ENCODE assay signal across 9 mouse cellular contexts in the genomic region with DNA sequence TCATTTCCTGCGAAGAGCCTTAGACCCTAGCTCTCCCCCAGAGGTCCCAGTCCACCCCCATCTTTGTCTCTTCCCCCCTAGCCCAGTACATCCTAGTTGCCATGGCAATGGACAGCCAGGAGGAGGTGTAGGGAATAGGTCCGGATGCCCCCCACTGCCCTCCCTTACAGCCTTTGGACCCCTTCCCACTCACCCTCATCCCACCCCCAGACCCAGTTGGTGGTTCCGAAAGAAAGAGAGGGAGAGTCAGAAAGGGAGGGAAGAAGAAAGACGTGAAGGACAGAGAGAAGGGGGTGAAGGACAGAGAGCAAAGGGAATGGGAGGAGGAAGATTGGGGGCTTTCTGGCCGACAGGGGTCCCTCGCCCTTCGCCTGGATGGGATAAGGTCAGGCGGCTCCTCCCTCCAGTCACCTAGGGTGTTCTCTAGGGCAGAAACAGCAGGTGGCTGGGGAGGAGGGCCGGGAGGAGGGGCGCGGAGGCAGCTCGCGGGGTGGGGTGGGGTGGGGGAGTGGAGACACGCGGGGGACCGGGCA. TPM values are rescaled to one million over a fixed set of nuclear protein-coding genes. Genes with fewer than 3 reads are reported as not detected.
A peak's percentile ranks its signal among the peaks of the same experiment; 100 is the strongest.
DNase-seq lines count a peak whose midpoint lies in the region; ATAC-seq and TF ChIP-seq lines count a peak whose summit lies in the region.
"Had no signal": no experiment of that assay in that cellular context is flagged by ENCODE, and none has a peak within 500 bp of the region (broad histone marks: within the 10 kb centered on the region; RNA-seq: fewer than 3 reads in every experiment).

No protein-coding gene starts in this region.

- DNase-seq in heart, adult 9 months (ENCODE audit: low spot score in 2 of 2): no peak
- no peak for DNase-seq in MEL (ENCODE audit: low read depth, low spot score)
- DNase-seq in liver, embryonic 13.5 days: no peak
- peak; percentile 88 for DNase-seq in thymus, postnatal 14 days
- no peak for DNase-seq in ovary, postnatal 10 days (ENCODE audit: low spot score)
- no peak for DNase-seq in lung, adult 18-20 months

- no peak overlapping the region for H3K27ac ChIP-seq in heart, embryonic 15.5 days
- H3K27ac ChIP-seq in MEL (ENCODE audit: control insufficient read depth, low read depth, low read length): no peak overlapping the region
- no peak overlapping the region for H3K27ac ChIP-seq in embryonic fibroblast, embryonic 13.5 days (ENCODE audit: insufficient read depth, low read length)
- H3K27ac ChIP-seq in liver, embryonic 13.5 days: no peak overlapping the region

- TF ChIP-seq POLR2A in MEL (IDR thresholded peaks at IDR 0.05; ENCODE audit: control insufficient read depth in 1 of 2, insufficient read depth in 1 of 2, low read depth in 1 of 2, low read length in 2 of 2, poor library complexity in 1 of 2): no peak
- no peak for TF ChIP-seq POLR2A in embryonic fibroblast, embryonic 13.5 days (IDR thresholded peaks at IDR 0.05; ENCODE audit: low read depth, low read length)

- H3K9me3 ChIP-seq in heart, embryonic 15.5 days (replicated peaks): no peaks in the 10 kb centered on the region
- H3K9me3 ChIP-seq in MEL (replicated peaks; ENCODE audit: insufficient read depth, low read length): no peaks in the 10 kb centered on the region
- no peaks in the 10 kb centered on the region for H3K9me3 ChIP-seq in liver, embryonic 13.5 days (replicated peaks)

- no peak for TF ChIP-seq RAD21 in MEL (IDR thresholded peaks at IDR 0.05; ENCODE audit: low read depth, low read length)

- H3K79me2 ChIP-seq in MEL (ENCODE audit: control insufficient read depth, insufficient read depth, low read length, poor library complexity): no peaks in the 10 kb centered on the region

- TF ChIP-seq CTCF in MEL (IDR thresholded peaks at IDR 0.05 in 2 of 3, conservative IDR thresholded peaks at IDR 0.05 in 1 of 3; ENCODE audit: control insufficient read depth in 1 of 3, insufficient read depth in 1 of 3, low read depth in 2 of 3, low read length in 3 of 3, poor library complexity in 1 of 3, severe bottlenecking in 1 of 3): no peak
- no peak for TF ChIP-seq CTCF in embryonic fibroblast, embryonic 13.5 days (IDR thresholded peaks at IDR 0.05; ENCODE audit: borderline replicate concordance, insufficient read depth, low read length)

- H3K4me3 ChIP-seq in heart, embryonic 15.5 days: peak overlapping the region; percentile 64
- peak overlapping the region; percentile 45 to 79; a peak in 3 of 4 replicates for H3K4me3 ChIP-seq in MEL (ENCODE audit: control insufficient read depth in 1 of 2, insufficient read depth in 1 of 2, low read depth in 2 of 2, low read length in 2 of 2)
- H3K4me3 ChIP-seq in embryonic fibroblast, embryonic 13.5 days (ENCODE audit: insufficient read depth, low read length): peak overlapping the region; percentile 11; the same call in 1 of the 2 replicates
- H3K4me3 ChIP-seq in liver, embryonic 13.5 days (replicated peaks): peak overlapping the region; percentile 48

- TF ChIP-seq EP300 in MEL (IDR thresholded peaks at IDR 0.05; ENCODE audit: low read depth in 1 of 2, low read length in 2 of 2): no peak

- peaks cover 61% of the 10 kb centered on the region for H3K27me3 ChIP-seq in heart, embryonic 15.5 days
- H3K27me3 ChIP-seq in MEL (ENCODE audit: control insufficient read depth in 1 of 2, insufficient read depth in 2 of 2, low read length in 2 of 2): peaks cover 10 to 14% of the 10 kb centered on the region in 2 experiments
- H3K27me3 ChIP-seq in liver, embryonic 13.5 days: peaks cover 93% of the 10 kb centered on the region

- H3K4me2 ChIP-seq in heart, embryonic 15.5 days: peak overlapping the region; percentile 95
- peak overlapping the region; percentile 64 for H3K4me2 ChIP-seq in liver, embryonic 13.5 days

- peaks cover 32% of the 10 kb centered on the region for H3K4me1 ChIP-seq in heart, embryonic 15.5 days (replicated peaks)
- H3K4me1 ChIP-seq in MEL (ENCODE audit: control insufficient read depth in 1 of 2, insufficient read depth in 2 of 2, low read length in 2 of 2): no peaks in the 10 kb centered on the region; a peak in 2 of 4 replicates
- no peaks in the 10 kb centered on the region for H3K4me1 ChIP-seq in embryonic fibroblast, embryonic 13.5 days (ENCODE audit: control insufficient read depth, insufficient read depth, low read length)
- peaks cover 13% of the 10 kb centered on the region for H3K4me1 ChIP-seq in liver, embryonic 13.5 days (replicated peaks)

- ATAC-seq in heart, embryonic 15.5 days (replicated peaks; ENCODE audit: insufficient number of reproducible peaks, insufficient read depth, low FRiP score, low read depth): peak; percentile 7; the same call in 1 of the 2 replicates
- ATAC-seq in liver, embryonic 13.5 days (ENCODE audit: low read depth): no peak
- ATAC-seq: Patski had no signal

- peak overlapping the region; percentile 68 for H3K9ac ChIP-seq in heart, embryonic 15.5 days
- H3K9ac ChIP-seq in MEL (ENCODE audit: control insufficient read depth, low read depth, low read length, poor library complexity, severe bottlenecking): peak overlapping the region; percentile 11; the same call in 1 of the 2 replicates
- H3K9ac ChIP-seq in liver, embryonic 13.5 days: no peak overlapping the region

- WGBS in heart, embryonic 15.5 days: 2% methylated on average over 15 of the region's 16 CpGs
- WGBS in liver, embryonic 13.5 days (ENCODE audit: insufficient replicate concordance): 1% methylated on average over 13 of the region's 16 CpGs

- no peaks in the 10 kb centered on the region for H3K36me3 ChIP-seq in heart, embryonic 15.5 days
- H3K36me3 ChIP-seq in MEL (ENCODE audit: control insufficient read depth in 1 of 2, insufficient read depth in 2 of 2, low read length in 2 of 2): no peaks in the 10 kb centered on the region
- H3K36me3 ChIP-seq in liver, embryonic 13.5 days: no peaks in the 10 kb centered on the region

TF ChIP-seq in MEL, 35 proteins besides CTCF, POLR2A, EP300 and RAD21 (continues in another document):
- TF ChIP-seq SMC3 (IDR thresholded peaks at IDR 0.05; ENCODE audit: low read depth, low read length) (no peak), USF1 (IDR thresholded peaks at IDR 0.05; ENCODE audit: low read depth, low read length) (no peak), JUND (IDR thresholded peaks at IDR 0.05; ENCODE audit: low read depth, low read length) (no peak), TAL1 (IDR thresholded peaks at IDR 0.05; ENCODE audit: low read length) (no peak), NELFE (IDR thresholded peaks at IDR 0.05; ENCODE audit: low read depth, low read length) (no peak), TBP (IDR thresholded peaks at IDR 0.05; ENCODE audit: low read depth, low read length) (no peak), ZC3H11A (IDR thresholded peaks at IDR 0.05; ENCODE audit: low read depth, low read length) (no peak), ZMIZ1 (IDR thresholded peaks at IDR 0.05; ENCODE audit: low read depth, low read length) (no peak), POLR2AphosphoS2 (IDR thresholded peaks at IDR 0.05; ENCODE audit: low read length) (no peak), RCOR1 (IDR thresholded peaks at IDR 0.05; ENCODE audit: low read depth, low read length) (no peak), GATA1 (IDR thresholded peaks at IDR 0.05; ENCODE audit: low read depth, low read length) (no peak)

RNA-seq across cellular contexts. Expression of gene Gpr162, which starts 0.6 kb away (rescaled TPM):
- 2.2 and 2.4 TPM in 2 replicates for polyA plus RNA-seq in heart, embryonic 15.5 days (2015; fragmentation: Nextera tagmentation; extraction: Ambion mirVana)
- 0.08 and 0.20 TPM in 2 replicates for total RNA-seq in MEL (2012; rRNA removed)
- under 1 TPM in 1 of 2 experiments, not detected in 1; 0.84 TPM for polyA plus RNA-seq in MEL (2012; ENCODE audit: insufficient read depth in 1 of 2, insufficient read length in 2 of 2, low read depth in 1 of 2, low replicate concordance in 2 of 2, missing spikeins in 1 of 2)
- polyA plus RNA-seq in embryonic fibroblast, embryonic 13.5 days (2011; ENCODE audit: insufficient read length, low read depth, missing spikeins): 0.55 and 0.63 TPM in 2 replicates
- polyA plus RNA-seq in liver, embryonic 13.5 days (2015; fragmentation: Nextera tagmentation; extraction: Ambion mirVana): 0.08 and 0.14 TPM in 2 replicates

RNA-seq across cellular contexts. Expression of gene P3h3, which starts 5.6 kb away (rescaled TPM):
- polyA plus RNA-seq in heart, embryonic 15.5 days (2015; fragmentation: Nextera tagmentation; extraction: Ambion mirVana): 14.0 and 24.2 TPM in 2 replicates
- total RNA-seq in MEL (2012; rRNA removed): 0.23 and 0.29 TPM in 2 replicates
- 1 to 10 TPM in 1 of 2 experiments, not detected in 1; 2.1 TPM for polyA plus RNA-seq in MEL (2012; ENCODE audit: insufficient read depth in 1 of 2, insufficient read length in 2 of 2, low read depth in 1 of 2, low replicate concordance in 2 of 2, missing spikeins in 1 of 2)
- polyA plus RNA-seq in embryonic fibroblast, embryonic 13.5 days (2011; ENCODE audit: insufficient read length, low read depth, missing spikeins): 72.7 and 76.7 TPM in 2 replicates
- polyA plus RNA-seq in liver, embryonic 13.5 days (2015; fragmentation: Nextera tagmentation; extraction: Ambion mirVana): 1.4 and 1.9 TPM in 2 replicates

RNA-seq across cellular contexts. Expression of gene Gnb3, which starts 23.1 kb away (rescaled TPM):
- polyA plus RNA-seq in heart, embryonic 15.5 days (2015; fragmentation: Nextera tagmentation; extraction: Ambion mirVana): 4.9 and 5.2 TPM in 2 replicates
- 0.08 TPM in 1 of 2 replicates, not detected in the other for total RNA-seq in MEL (2012; rRNA removed)
- polyA plus RNA-seq in MEL (2012; ENCODE audit: insufficient read depth in 1 of 2, insufficient read length in 2 of 2, low read depth in 1 of 2, low replicate concordance in 2 of 2, missing spikeins in 1 of 2): under 1 TPM in 1 of 2 experiments, not detected in 1; 0.21 TPM
- polyA plus RNA-seq in embryonic fibroblast, embryonic 13.5 days (2011; ENCODE audit: insufficient read length, low read depth, missing spikeins): 0.45 and 0.72 TPM in 2 replicates
- polyA plus RNA-seq in liver, embryonic 13.5 days (2015; fragmentation: Nextera tagmentation; extraction: Ambion mirVana): 0.16 and 0.23 TPM in 2 replicates

RNA-seq across cellular contexts. Expression of gene Cd4, which starts 24.8 kb away (rescaled TPM):
- 0.05 and 0.68 TPM in 2 replicates for polyA plus RNA-seq in heart, embryonic 15.5 days (2015; fragmentation: Nextera tagmentation; extraction: Ambion mirVana)
- total RNA-seq in MEL (2012; rRNA removed): not detected in 2 replicates
- not detected for polyA plus RNA-seq in MEL (2012; ENCODE audit: insufficient read depth in 1 of 2, insufficient read length in 2 of 2, low read depth in 1 of 2, low replicate concordance in 2 of 2, missing spikeins in 1 of 2)
- not detected in 2 replicates for polyA plus RNA-seq in embryonic fibroblast, embryonic 13.5 days (2011; ENCODE audit: insufficient read length, low read depth, missing spikeins)
- 0.17 TPM in 1 of 2 replicates, not detected in the other for polyA plus RNA-seq in liver, embryonic 13.5 days (2015; fragmentation: Nextera tagmentation; extraction: Ambion mirVana)
- polyA plus RNA-seq: Patski had no signal

RNA-seq across cellular contexts. Expression of gene Cdca3, which starts 33.8 kb away (rescaled TPM):
- polyA plus RNA-seq in heart, embryonic 15.5 days (2015; fragmentation: Nextera tagmentation; extraction: Ambion mirVana): 117 and 128 TPM in 2 replicates
- 54.5 and 70.0 TPM in 2 replicates for total RNA-seq in MEL (2012; rRNA removed)
- 100 to 1,000 TPM in 1 of 2 experiments, not detected in 1; 185 TPM for polyA plus RNA-seq in MEL (2012; ENCODE audit: insufficient read depth in 1 of 2, insufficient read length in 2 of 2, low read depth in 1 of 2, low replicate concordance in 2 of 2, missing spikeins in 1 of 2)
- polyA plus RNA-seq in embryonic fibroblast, embryonic 13.5 days (2011; ENCODE audit: insufficient read length, low read depth, missing spikeins): 42.0 and 61.1 TPM in 2 replicates
- 202 and 204 TPM in 2 replicates for polyA plus RNA-seq in liver, embryonic 13.5 days (2015; fragmentation: Nextera tagmentation; extraction: Ambion mirVana)

Comparison
In these comparisons a context has a peak if more than half of its experiments do, and no peak if none do; other contexts are left out.
1. H3K4me3 ChIP-seq: peak in every context shown above with its lines; median percentile 64 in heart, embryonic 15.5 days; 62 in MEL; 48 in liver, embryonic 13.5 days; 11 in embryonic fibroblast, embryonic 13.5 days.